Mouse (Mus musculus) cerebellum, postnatal 4 days (tissue): Measurements from ENCODE around the gene Akap8.
A peak's percentile ranks its signal among the peaks of the same experiment; 100 is the strongest.

ENCODE experiments used
- DNase-seq, 2 experiments: peaks; one replicate each; pipeline ENCODE4 v3.0.0; 2022; ENCODE audit warnings: low spot score in 2 of 2, mixed read lengths in 1 of 2

Gene Akap8

GRCm38 (mm10) chr17:32284262-32285137 is 36.5 kb downstream of the Akap8 start, which contains the start of gene Brd4:
TSS of gene Brd4 (minus strand) at chr17:32284722.
- peak; percentile 78 to 92 for DNase-seq

DNA sequence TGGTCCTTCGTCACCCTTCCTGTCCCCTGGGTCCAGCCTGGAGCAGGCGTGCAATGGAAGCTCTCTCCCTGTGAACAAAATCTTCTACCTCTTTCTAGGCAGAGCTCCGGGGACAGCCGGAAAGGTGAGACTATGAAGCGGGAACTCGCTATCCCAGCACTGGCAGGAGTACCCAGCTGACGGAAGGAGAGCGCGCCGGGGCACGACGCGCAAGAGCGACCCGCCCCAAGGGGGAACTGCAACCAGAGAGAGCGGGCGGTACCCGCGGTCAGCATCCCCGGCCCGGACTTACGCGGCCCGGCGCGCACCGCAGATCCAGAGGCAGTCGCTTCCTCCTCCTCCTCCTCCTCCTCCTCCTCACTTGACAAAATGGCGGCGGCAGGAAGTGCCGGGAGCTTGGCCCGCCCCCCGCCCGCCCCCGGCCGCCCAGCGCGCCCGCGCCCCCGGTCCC is 37.2 kb downstream of the Akap8 start:
- DNase-seq = peak; percentile 23 to 42

- no peak for DNase-seq
Measured at GRCm38 (mm10) chr17:32283341-32283740, 37.7 kb downstream of the Akap8 start.

GRCm38 (mm10) chr17:32281611-32282310 is 39.3 kb downstream of the Akap8 start:
- no peak for DNase-seq

DNA sequence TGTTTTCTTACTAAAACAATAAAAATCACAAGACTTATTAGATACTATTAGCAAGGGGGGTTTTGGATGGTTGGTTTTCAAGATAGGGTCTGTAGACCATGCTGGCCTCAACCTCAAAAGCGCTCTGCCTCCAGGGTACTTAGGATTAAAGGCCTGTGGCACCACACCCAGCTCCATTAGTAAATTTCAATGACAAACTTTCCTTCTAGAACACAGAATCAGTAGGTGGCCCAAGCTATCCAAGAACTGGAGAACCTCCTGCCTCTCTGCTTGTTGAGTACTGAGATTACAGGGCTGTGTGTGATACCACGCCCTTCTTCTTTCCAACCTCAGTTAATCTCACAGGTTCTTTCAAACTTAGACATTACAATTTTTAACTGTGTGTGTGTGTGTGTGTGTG is 39.9 kb downstream of the Akap8 start:
- no peak for DNase-seq

DNA sequence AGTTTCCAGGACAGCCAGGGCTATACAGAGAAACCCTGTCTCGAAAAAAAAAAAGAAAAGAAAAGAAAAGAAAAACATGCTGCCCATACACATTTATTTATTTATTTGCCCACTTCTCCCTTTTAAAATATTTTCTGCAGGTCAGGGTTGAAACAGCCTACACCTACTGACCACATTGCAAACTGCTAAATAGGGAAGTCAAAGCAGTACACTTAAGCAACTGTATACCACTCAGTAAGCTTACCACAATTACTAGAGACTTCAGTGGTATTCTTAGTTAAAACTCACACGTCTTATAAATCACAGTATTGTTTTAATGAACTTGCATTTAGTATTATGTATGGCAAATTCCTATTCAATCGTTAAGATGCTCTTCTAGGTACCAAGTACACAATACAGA is 40.5 kb downstream of the Akap8 start:
- DNase-seq = no peak

DNA sequence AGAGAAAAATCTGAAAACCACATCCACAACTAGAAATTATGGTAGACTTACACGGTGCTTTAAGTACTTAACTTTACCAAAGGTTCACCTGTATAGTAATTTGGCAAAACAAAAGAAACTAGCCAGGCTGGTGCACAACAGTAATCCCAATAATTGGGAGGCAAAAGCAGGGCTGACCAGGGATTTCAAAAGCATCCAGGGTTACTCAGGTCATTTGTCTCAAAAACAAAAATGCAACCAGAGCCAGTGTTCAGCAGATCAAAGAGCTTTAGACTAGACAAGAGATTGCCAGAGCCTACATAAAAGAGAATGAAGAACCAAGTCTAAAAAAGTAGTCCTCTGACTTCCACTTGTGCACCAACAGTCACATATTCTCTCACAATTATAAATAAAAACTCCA is 43.8 kb downstream of the Akap8 start:
- no peak for DNase-seq

GRCm38 (mm10) chr17:32275568-32275967 is 45.5 kb downstream of the Akap8 start:
- DNase-seq = no peak

DNA sequence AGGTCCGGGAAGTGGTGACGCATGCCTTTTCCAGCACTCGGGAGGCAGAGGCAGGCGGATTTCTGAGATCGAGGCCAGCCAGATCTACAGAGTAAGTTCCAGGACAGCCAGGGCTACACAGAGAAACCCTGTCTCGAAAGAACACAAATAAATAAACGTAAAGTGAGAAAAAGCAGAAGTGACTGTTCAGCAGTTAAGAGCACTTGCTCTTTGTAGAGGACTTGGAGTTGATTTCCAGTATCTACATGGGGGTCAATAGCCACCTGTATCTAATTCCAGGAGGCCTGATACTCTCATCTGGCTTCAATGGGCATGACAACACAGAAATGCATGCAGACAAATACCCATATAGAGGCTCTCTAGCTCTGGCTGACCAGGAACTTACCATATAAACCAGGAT is 51.9 kb downstream of the Akap8 start:
- no peak for DNase-seq

- no peak for DNase-seq
Measured at GRCm38 (mm10) chr17:32268540-32268960, 52.5 kb downstream of the Akap8 start.

- no peak for DNase-seq
Measured at GRCm38 (mm10) chr17:32268096-32268495, 52.9 kb downstream of the Akap8 start.

GRCm38 (mm10) chr17:32267617-32268016 is 53.4 kb downstream of the Akap8 start:
- DNase-seq = no peak

- DNase-seq = no peak
Measured at GRCm38 (mm10) chr17:32263672-32264071, 57.4 kb downstream of the Akap8 start.

DNA sequence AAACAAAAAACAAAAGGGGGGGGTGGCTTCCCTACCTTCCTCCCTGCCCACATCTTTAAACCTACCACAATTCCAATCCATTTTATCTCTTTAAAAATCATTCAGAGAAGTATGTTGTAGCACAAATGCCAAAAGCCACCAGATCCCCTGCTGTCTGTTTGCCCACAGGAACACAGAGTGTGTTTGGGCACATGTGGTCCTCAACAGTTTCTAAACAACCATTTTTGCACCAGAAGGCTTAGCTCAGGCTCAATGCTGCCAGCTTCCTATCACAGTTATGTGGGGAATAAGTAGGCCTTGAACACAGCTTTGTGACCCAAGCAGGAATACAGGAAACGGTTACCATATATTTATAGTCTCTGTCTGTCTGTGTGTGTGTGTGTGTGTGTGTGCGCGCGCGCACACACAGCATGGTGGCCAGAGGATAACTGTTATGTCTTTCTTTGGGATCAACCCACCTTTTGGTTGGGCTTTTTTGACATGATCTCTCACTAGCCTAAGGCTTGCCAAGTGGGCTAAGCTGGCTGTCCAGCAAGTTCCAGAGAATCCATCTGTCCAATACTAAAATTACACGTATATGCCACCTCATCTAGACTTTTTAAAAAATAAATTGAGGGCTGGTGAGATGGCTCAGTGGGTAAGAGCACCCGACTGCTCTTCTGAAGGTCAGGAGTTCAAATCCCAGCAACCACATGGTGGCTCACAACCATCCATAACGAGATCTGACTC is 58.0 kb downstream of the Akap8 start:
- no peak for DNase-seq

GRCm38 (mm10) chr17:32258869-32259268 is 62.2 kb downstream of the Akap8 start:
- no peak for DNase-seq

GRCm38 (mm10) chr17:32257944-32258343 is 63.1 kb downstream of the Akap8 start:
- DNase-seq = no peak

DNA sequence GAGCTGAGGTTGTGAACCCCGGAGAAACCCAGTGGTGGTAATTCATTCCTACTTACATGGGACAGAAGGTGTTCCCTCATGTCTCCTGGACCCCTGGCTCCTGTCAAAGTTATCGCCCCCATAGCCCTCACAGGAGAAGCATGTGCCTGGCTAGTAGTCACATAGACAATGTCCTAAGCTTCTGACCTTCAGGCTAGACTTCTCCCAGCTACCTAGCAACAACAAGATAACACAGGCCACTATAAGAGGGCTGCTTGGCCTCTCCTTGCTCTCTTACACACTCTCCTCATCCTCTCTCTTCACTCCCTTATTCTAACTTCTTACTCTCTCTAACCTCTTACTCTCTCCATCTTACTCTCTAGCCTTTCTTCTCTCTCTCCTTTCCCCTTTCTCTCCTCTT is 63.6 kb downstream of the Akap8 start:
- DNase-seq = no peak

DNA sequence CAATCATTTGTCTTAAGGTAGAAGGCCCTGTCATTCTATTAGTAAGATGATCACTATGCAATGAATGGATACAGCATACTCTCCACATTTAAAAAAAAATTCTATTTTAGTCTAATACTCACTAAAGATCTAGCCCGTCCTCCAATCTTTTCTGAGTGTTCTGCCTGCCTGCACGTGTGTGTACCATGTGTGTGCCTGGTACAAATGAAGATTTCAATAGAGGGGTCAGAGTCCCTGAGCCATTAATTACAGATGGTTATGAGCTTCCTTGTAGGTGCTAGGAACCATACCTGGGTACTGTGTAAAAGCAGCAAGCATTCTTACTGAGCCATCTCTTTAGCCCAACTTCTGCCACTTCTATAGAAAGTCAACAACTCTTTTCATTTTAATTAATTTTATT is 64.1 kb downstream of the Akap8 start:
- no peak for DNase-seq
